In the genomic region with DNA sequence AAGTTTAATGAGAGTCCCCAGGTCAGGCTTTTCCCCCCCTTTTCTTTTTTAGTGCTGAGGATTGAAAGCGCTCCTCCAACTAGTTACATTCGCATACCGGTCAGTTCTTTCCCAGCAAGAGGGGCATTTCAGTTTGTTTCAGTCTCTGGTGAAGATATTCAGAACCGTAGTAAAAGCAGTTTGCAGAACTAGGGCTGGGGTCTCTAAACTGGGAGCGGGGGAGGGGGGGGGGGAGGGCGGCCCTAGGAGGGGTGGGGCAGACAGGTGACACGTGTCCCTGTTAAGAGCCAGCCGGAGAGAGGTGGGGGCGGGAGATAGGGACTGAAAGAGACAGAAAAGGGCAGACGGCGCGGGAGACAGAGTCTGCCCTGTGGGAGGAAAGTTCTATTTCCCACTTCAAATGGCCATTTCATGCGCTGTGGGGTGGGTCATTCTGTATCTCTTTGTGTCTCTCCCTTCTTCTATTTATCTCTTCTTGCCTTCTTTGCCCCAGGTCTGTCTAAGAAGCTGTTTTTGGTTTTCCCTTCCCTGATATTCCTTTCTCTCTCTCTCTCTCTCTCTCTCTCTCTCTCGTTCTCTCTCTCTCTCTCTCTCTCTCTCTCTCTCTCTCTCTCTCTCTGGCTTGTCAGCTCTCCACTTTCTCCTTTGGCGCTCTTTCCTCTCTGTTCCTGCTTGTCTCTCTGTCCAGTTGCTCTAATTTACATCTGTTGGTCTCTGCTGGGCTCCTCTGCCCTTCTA, we compare ENCODE assay signal across 9 mouse cellular contexts. TPM values are rescaled to one million over a fixed set of nuclear protein-coding genes. Genes with fewer than 3 reads are reported as not detected.
DNase-seq lines count a peak whose midpoint lies in the region; ATAC-seq and TF ChIP-seq lines count a peak whose summit lies in the region.
"Had no signal": no experiment of that assay in that cellular context is flagged by ENCODE, and none has a peak within 500 bp of the region (broad histone marks: within the 10 kb centered on the region; RNA-seq: fewer than 3 reads in every experiment).

A gene (plus strand): TSS at position 51 of the 738 bp plus-strand sequence.

- peak within 1 kb of the TSS; percentile 23 to 38 for H3K4me3 ChIP-seq in heart, embryonic 14.5 days (ENCODE audit: control insufficient read depth in 1 of 2, insufficient read depth in 1 of 2, low read depth in 1 of 2, low read length in 2 of 2)
- no peak within 1 kb of the TSS for H3K4me3 ChIP-seq in CH12.LX (replicated peaks in 1 of 3; ENCODE audit: low read depth in 2 of 3, low read length in 2 of 3, poor library complexity in 1 of 3)
- no peak within 1 kb of the TSS for H3K4me3 ChIP-seq in forebrain, embryonic 11.5 days (ENCODE audit: low read depth, low read length)
- H3K4me3 ChIP-seq in liver, embryonic 11.5 days (ENCODE audit: low read depth, low read length): peak within 1 kb of the TSS; percentile 51

- no peaks in the 10 kb centered on the region for H3K36me3 ChIP-seq in heart, embryonic 14.5 days (ENCODE audit: control insufficient read depth, insufficient read depth, low read length)
- H3K36me3 ChIP-seq in CH12.LX (replicated peaks in 1 of 2; ENCODE audit: control insufficient read depth in 1 of 2, insufficient read depth in 1 of 2, low read length in 1 of 2): no peaks in the 10 kb centered on the region
- no peaks in the 10 kb centered on the region for H3K36me3 ChIP-seq in forebrain, embryonic 11.5 days (ENCODE audit: control insufficient read depth, insufficient read depth, low read length)
- H3K36me3 ChIP-seq in liver, embryonic 11.5 days (ENCODE audit: control insufficient read depth, insufficient read depth, low read length): no peaks in the 10 kb centered on the region

- no peak for TF ChIP-seq CTCF in CH12.LX (conservative IDR thresholded peaks at IDR 0.05 in 1 of 2, IDR thresholded peaks at IDR 0.05 in 1 of 2; ENCODE audit: low read depth in 2 of 2, low read length in 2 of 2)

- no peak for TF ChIP-seq EP300 in CH12.LX (IDR thresholded peaks at IDR 0.05; ENCODE audit: low read length)

- ATAC-seq in heart, embryonic 14.5 days (ENCODE audit: insufficient number of reproducible peaks, insufficient read depth, low FRiP score, low read depth): no peak
- no peak for ATAC-seq in forebrain, embryonic 11.5 days (replicated peaks; ENCODE audit: low FRiP score)
- ATAC-seq in liver, embryonic 11.5 days (replicated peaks; ENCODE audit: low FRiP score): peak; percentile 75

- H3K4me2 ChIP-seq in heart, embryonic 14.5 days (ENCODE audit: low read length): peak within 1 kb of the TSS; percentile 60
- peak within 1 kb of the TSS; percentile 29; the same call in 1 of the 2 replicates for H3K4me2 ChIP-seq in CH12.LX (ENCODE audit: insufficient read depth, low read depth, poor library complexity, severe bottlenecking)
- peak within 1 kb of the TSS; percentile 21; the same call in 1 of the 2 replicates for H3K4me2 ChIP-seq in forebrain, embryonic 11.5 days (ENCODE audit: low read depth, low read length, severe bottlenecking)
- H3K4me2 ChIP-seq in liver, embryonic 11.5 days: peak within 1 kb of the TSS; percentile 74

- in situ Hi-C loops in CH12.LX (cut with MboI; ENCODE audit: low pct_ligation_motif_present, low pct_unique_long_range_greater_than_20kb, low sequenced_read_pairs): no loop called here

- TF ChIP-seq POLR2A in CH12.LX (IDR thresholded peaks at IDR 0.05; ENCODE audit: low read depth, low read length): no peak

- no peak for TF ChIP-seq RAD21 in CH12.LX (IDR thresholded peaks at IDR 0.05; ENCODE audit: low read depth, low read length)

- H3K27ac ChIP-seq in heart, embryonic 14.5 days (replicated peaks in 1 of 2; ENCODE audit: control insufficient read depth in 1 of 2, insufficient read depth in 1 of 2, low read depth in 2 of 2, low read length in 2 of 2): no peak within 1 kb of the TSS
- H3K27ac ChIP-seq in CH12.LX (ENCODE audit: insufficient read depth, low read depth): no peak within 1 kb of the TSS
- no peak within 1 kb of the TSS for H3K27ac ChIP-seq in forebrain, embryonic 11.5 days (ENCODE audit: low read depth, low read length)
- H3K27ac ChIP-seq in liver, embryonic 11.5 days (ENCODE audit: low read depth, low read length): peak within 1 kb of the TSS; percentile 62; the same call in 1 of the 2 replicates

- 14% methylated on average over 12 of the region's 15 CpGs for WGBS in heart, embryonic 14.5 days
- WGBS in forebrain, embryonic 11.5 days: 13% methylated on average over 12 of the region's 15 CpGs
- 20% methylated on average over 13 of the region's 15 CpGs for WGBS in liver, embryonic 11.5 days

- H3K27me3 ChIP-seq in heart, embryonic 14.5 days (ENCODE audit: control insufficient read depth, insufficient read depth, low read length): no peaks in the 10 kb centered on the region
- H3K27me3 ChIP-seq in CH12.LX (replicated peaks): peaks cover 4% of the 10 kb centered on the region
- no peaks in the 10 kb centered on the region for H3K27me3 ChIP-seq in forebrain, embryonic 11.5 days (ENCODE audit: control insufficient read depth, insufficient read depth, low read length)
- no peaks in the 10 kb centered on the region for H3K27me3 ChIP-seq in liver, embryonic 11.5 days (replicated peaks; ENCODE audit: control insufficient read depth, insufficient read depth, low read length)

- peak within 1 kb of the TSS; percentile 16; the same call in 1 of the 2 replicates for H3K9ac ChIP-seq in heart, embryonic 14.5 days (ENCODE audit: low read length)
- H3K9ac ChIP-seq in CH12.LX (ENCODE audit: insufficient read depth, low read depth): no peak within 1 kb of the TSS
- H3K9ac ChIP-seq in forebrain, embryonic 11.5 days (ENCODE audit: low read length): no peak within 1 kb of the TSS
- H3K9ac ChIP-seq in liver, embryonic 11.5 days (ENCODE audit: low read depth, low read length): peak within 1 kb of the TSS; percentile 64

- no peaks in the 10 kb centered on the region for H3K9me3 ChIP-seq in heart, embryonic 14.5 days (ENCODE audit: control insufficient read depth, low read length)
- no peaks in the 10 kb centered on the region for H3K9me3 ChIP-seq in CH12.LX (replicated peaks; ENCODE audit: low read length)
- no peaks in the 10 kb centered on the region for H3K9me3 ChIP-seq in forebrain, embryonic 11.5 days (ENCODE audit: control insufficient read depth, low read length)
- H3K9me3 ChIP-seq in liver, embryonic 11.5 days (ENCODE audit: control insufficient read depth, low read length): no peaks in the 10 kb centered on the region

- DNase-seq in heart, postnatal 4 days: no peak
- no peak for DNase-seq in CH12.LX (ENCODE audit: extremely low read depth)
- no peak for DNase-seq in forebrain, embryonic 11.5 days (ENCODE audit: low spot score)
- no peak for DNase-seq in liver, embryonic 11.5 days (ENCODE audit: low spot score)
- DNase-seq in ovary, adult 18-20 months (ENCODE audit: low spot score): no peak
- DNase-seq in right cerebral cortex, postnatal 10 days (ENCODE audit: low spot score in 2 of 2): no peak
- DNase-seq in thymus, postnatal 14 days: no peak
- DNase-seq: cerebellum, adult 8-10 months had no signal

- H3K4me1 ChIP-seq in heart, embryonic 14.5 days (ENCODE audit: control insufficient read depth in 2 of 2, insufficient read depth in 2 of 2, low read length in 2 of 2): no peaks in the 10 kb centered on the region; a peak in 1 of 4 replicates
- H3K4me1 ChIP-seq in CH12.LX (ENCODE audit: control insufficient read depth in 1 of 2, insufficient read depth in 2 of 2): no peaks in the 10 kb centered on the region
- H3K4me1 ChIP-seq in forebrain, embryonic 11.5 days (replicated peaks; ENCODE audit: control insufficient read depth, insufficient read depth, low read length): no peaks in the 10 kb centered on the region
- no peaks in the 10 kb centered on the region for H3K4me1 ChIP-seq in liver, embryonic 11.5 days (replicated peaks; ENCODE audit: control insufficient read depth, insufficient read depth, low read length)

- dilution Hi-C loops in CH12.LX (cut with MboI; ENCODE audit: extremely low pct_ligation_motif_present, extremely low pct_unique_long_range_greater_than_20kb, low sequenced_read_pairs): no loop called here

- no peaks in the 10 kb centered on the region for H3K79me2 ChIP-seq in CH12.LX (replicated peaks; ENCODE audit: control insufficient read depth, extremely low read depth, insufficient read depth, poor library complexity, severe bottlenecking)

TF ChIP-seq in CH12.LX, 34 proteins besides CTCF, POLR2A, EP300 and RAD21:
- TF ChIP-seq MYC (IDR thresholded peaks at IDR 0.05; ENCODE audit: low read depth, low read length) (no peak), JUND (conservative IDR thresholded peaks at IDR 0.05; ENCODE audit: low read depth, low read length) (no peak), CHD1 (IDR thresholded peaks at IDR 0.05; ENCODE audit: low read depth, low read length) (no peak), USF2 (conservative IDR thresholded peaks at IDR 0.05; ENCODE audit: low read depth, low read length) (no peak), HCFC1 (IDR thresholded peaks at IDR 0.05; ENCODE audit: low read depth, low read length) (no peak), IRF4 (IDR thresholded peaks at IDR 0.05; ENCODE audit: low read depth, low read length) (no peak), GABPA (IDR thresholded peaks at IDR 0.05; ENCODE audit: insufficient replicate concordance, low read depth, low read length) (no peak), UBTF (IDR thresholded peaks at IDR 0.05; ENCODE audit: low read depth, low read length) (no peak), MAZ (IDR thresholded peaks at IDR 0.05; ENCODE audit: low read depth, low read length) (no peak), ZC3H11A (IDR thresholded peaks at IDR 0.05; ENCODE audit: low read depth, low read length) (no peak), NRF1 (IDR thresholded peaks at IDR 0.05; ENCODE audit: low read depth, low read length) (no peak), TBP (conservative IDR thresholded peaks at IDR 0.05; ENCODE audit: low read depth, low read length) (no peak), TCF12 (IDR thresholded peaks at IDR 0.05; ENCODE audit: low read depth, low read length) (no peak)

RNA-seq across cellular contexts. Expression of the gene that starts here (rescaled TPM):
- polyA plus RNA-seq in heart, embryonic 14.5 days (2014; fragmentation: Nextera tagmentation; extraction: Ambion mirVana): 21.7 and 26.5 TPM in 2 replicates
- 1 to 10 TPM; 2.5 to 3.2 TPM for total RNA-seq in heart, postnatal 4 days (2021)
- total RNA-seq in CH12.LX (2012; rRNA removed) (not detected in 2 replicates), CH12.LX (2014; rRNA removed) (not detected in 2 replicates)
- polyA plus RNA-seq in CH12.LX (2012; ENCODE audit: insufficient read length, low read depth): not detected in 2 replicates
- 5.4 and 6.1 TPM in 2 replicates for polyA plus RNA-seq in forebrain, embryonic 11.5 days (2014; fragmentation: Nextera tagmentation; extraction: Ambion mirVana)
- 77.7 and 84.1 TPM in 2 replicates for polyA plus RNA-seq in liver, embryonic 11.5 days (2014; fragmentation: Nextera tagmentation; extraction: Ambion mirVana)

Comparison
In these comparisons a context has a peak if more than half of its experiments do, and no peak if none do; other contexts are left out.
1. H3K4me2 ChIP-seq: peak in every context shown above with its lines; median percentile 74 in liver, embryonic 11.5 days; 60 in heart, embryonic 14.5 days; 29 in CH12.LX; 21 in forebrain, embryonic 11.5 days.
2. H3K4me3 ChIP-seq: peak in heart, embryonic 14.5 days (2 of 2) and liver, embryonic 11.5 days (single experiment); none in CH12.LX (0 of 3) and forebrain, embryonic 11.5 days (single experiment).
3. H3K9ac ChIP-seq: peak in heart, embryonic 14.5 days (single experiment) and liver, embryonic 11.5 days (single experiment); none in CH12.LX (single experiment) and forebrain, embryonic 11.5 days (single experiment).